Mouse (Mus musculus): ENCODE results near the gene Dop1b.
"Not testable (repeated sequence)": the region's sequence is repeated elsewhere in the genome, so short reads cannot be mapped to it uniquely, and the experiment has no call there.

GRCm38 (mm10) chr16:93826478-93826877 lies 114.8 kb downstream of the Dop1b start:
- not testable (repeated sequence) for TF ChIP-seq CTCF (IDR thresholded peaks at IDR 0.05; ENCODE audit: borderline replicate concordance, extremely low read depth, insufficient read depth, insufficient read length); POLR2A (IDR thresholded peaks at IDR 0.05; ENCODE audit: borderline replicate concordance, extremely low read depth, insufficient read depth, insufficient read length, poor library complexity, severe bottlenecking)
